Mouse (Mus musculus): ENCODE data around the gene Fam110c.

Gene Fam110c

DNA sequence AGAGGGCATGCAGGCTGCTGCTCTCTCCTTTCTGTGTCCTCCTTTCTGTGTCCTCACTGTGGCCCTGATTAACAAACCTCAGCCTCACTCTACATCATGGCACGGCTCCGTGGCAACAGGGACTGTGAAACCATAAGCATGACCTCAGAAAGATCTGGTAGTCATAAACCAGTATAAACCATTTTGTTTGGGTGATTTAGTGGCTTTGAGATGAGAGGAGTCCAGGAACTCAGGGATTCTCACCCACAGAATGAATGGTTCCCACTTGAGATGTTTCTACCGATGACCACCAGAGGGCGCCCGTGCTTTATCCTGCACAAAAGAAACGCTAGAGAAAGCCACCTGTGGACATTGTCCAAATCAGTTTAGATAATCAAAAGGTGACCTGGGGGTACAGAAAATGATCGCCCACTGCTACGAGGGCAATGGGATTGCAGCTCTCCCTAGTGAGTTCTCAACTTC lies 42.4 kb downstream of the Fam110c start:
- DNase-seq: peak; percentile 6 to 9

DNA sequence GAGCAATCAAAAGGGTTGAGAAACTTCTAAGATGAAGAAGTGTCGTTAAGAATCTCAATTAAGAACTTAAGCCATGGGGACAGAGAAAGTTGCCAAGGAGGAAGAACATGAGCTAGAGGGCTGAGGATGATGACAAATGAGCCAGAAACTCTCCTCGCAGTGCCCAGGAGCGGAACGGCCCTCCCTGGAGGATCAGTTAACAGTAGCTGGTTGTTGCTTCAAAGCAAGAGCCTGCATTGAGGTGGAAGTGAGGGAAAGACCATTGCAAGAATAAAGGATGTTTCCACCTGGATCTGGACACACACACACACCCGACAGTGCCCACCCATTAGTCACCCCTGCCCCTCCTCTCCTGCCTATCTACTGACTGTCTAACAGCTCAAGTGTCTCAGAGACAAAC lies 46.9 kb downstream of the Fam110c start:
- DNase-seq: no peak

GRCm38 (mm10) chr12:31122892-31123622 lies 49.4 kb downstream of the Fam110c start:
- DNase-seq: no peak

- DNase-seq: no peak
Observed at GRCm38 (mm10) chr12:31126071-31126470, 52.4 kb downstream of the Fam110c start.

DNA sequence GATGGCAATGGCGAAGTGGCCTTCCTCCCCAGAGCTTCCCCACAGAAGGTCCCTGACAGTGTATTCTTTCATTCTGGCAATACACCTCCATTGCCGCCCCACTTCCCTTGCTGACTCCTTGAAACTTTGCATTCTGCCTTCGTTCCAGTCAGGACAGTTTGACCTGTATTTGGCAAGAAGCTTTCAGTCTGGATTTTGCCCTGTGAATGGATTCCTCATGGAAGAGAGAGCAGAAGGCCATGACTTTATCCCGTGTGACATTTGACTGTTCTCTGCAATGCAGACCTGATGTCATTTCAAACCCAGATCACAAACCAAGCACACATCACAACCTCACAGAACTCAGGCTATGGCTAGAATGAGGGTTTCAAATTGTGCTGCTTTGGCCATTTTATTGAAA lies 55.9 kb downstream of the Fam110c start:
- no peak for DNase-seq

Data from thymus, postnatal 36 days (tissue).